Mouse (Mus musculus) midbrain, embryonic 14.5 days (tissue): ENCODE results near the gene Tgif1. TPM values are rescaled to one million over a fixed set of nuclear protein-coding genes. Genes with fewer than 3 reads are reported as not detected.

ENCODE experiments used
- ATAC-seq: fragments of 200-750 bp; cut with Nextera tagmentation; 2 replicates; pipeline ENCODE4 v1.8.0; 2017; ENCODE audit warnings: moderate number of reproducible peaks, moderate library complexity; ENCODE audit not compliant: low FRiP score, low TSS enrichment
- DNase-seq: peaks from one replicate; pipeline ENCODE4 v3.0.0-alpha.2; 2015
- H3K27ac ChIP-seq: fragments of 300-500 bp; sonication (generic); replicated peaks from 2 replicates; pipeline ENCODE4 v1.5.1; 2014; ENCODE audit warnings: mild to moderate bottlenecking, low read depth, low read length, moderate library complexity
- H3K27me3 ChIP-seq: fragments of 300-500 bp; sonication (generic); 2 replicates; pipeline ENCODE4 v1.6.1; 2014; ENCODE audit warnings: low read length, control low read depth, mixed read lengths; ENCODE audit not compliant: control insufficient read depth, insufficient read depth
- H3K36me3 ChIP-seq: fragments of 300-500 bp; sonication (generic); 2 replicates; pipeline ENCODE4 v1.6.1; 2014; ENCODE audit warnings: low read length, control low read depth; ENCODE audit not compliant: control insufficient read depth, insufficient read depth
- H3K4me1 ChIP-seq: fragments of 300-500 bp; sonication (generic); 2 replicates; pipeline ENCODE4 v1.6.1; 2014; ENCODE audit warnings: mild to moderate bottlenecking, antibody characterized with exemption, low read length, control low read depth; ENCODE audit not compliant: control insufficient read depth, insufficient read depth
- H3K4me2 ChIP-seq: fragments of 300-500 bp; sonication (generic); 2 replicates; pipeline ENCODE4 v1.6.1; 2014; ENCODE audit warnings: mild to moderate bottlenecking, low read length, moderate library complexity
- H3K4me3 ChIP-seq: fragments of 300-500 bp; sonication (generic); replicated peaks from 2 replicates; pipeline ENCODE4 v1.5.1; 2014; ENCODE audit warnings: low read depth, low read length
- H3K9ac ChIP-seq: fragments of 300-500 bp; sonication (generic); replicated peaks from 2 replicates; pipeline ENCODE4 v1.6.1; 2014; ENCODE audit warnings: mild to moderate bottlenecking, low read length, moderate library complexity
- H3K9me3 ChIP-seq: fragments of 300-500 bp; sonication (generic); 2 replicates; pipeline ENCODE4 v1.6.1; 2016; ENCODE audit warnings: low read length, control low read depth, mixed read lengths; ENCODE audit not compliant: control insufficient read depth
- WGBS: fragments of 180-500 bp; shearing (Covaris S2); extraction: QIAGEN DNeasy Blood & Tissue Kit; methylation state at CpG from one replicate; pipeline ENCODE4 v1.1.7; 2014; 5-methylcytosine and 5-hydroxymethylcytosine counted together
- microRNA counts: library from miRNA; unstranded; fragments of <30 nt; microRNA quantifications from one replicate; lab custom pipeline; 2016
- microRNA-seq: library from miRNA; unstranded; fragments of <30 nt; microRNA quantifications from one replicate; pipeline ENCODE4, GENCODE M21; 2016
- polyA plus RNA-seq: library from polyadenylated mRNA; unstranded; fragments of >200 nt; fragmentation: Nextera tagmentation; extraction: Ambion mirVana; gene quantifications from 2 replicates; pipeline ENCODE4 v1.2.1, GENCODE M21; 2014

The Tgif1 gene
- polyA plus RNA-seq, 1 experiment from 2014 or later, result 16.5 TPM

DNA sequence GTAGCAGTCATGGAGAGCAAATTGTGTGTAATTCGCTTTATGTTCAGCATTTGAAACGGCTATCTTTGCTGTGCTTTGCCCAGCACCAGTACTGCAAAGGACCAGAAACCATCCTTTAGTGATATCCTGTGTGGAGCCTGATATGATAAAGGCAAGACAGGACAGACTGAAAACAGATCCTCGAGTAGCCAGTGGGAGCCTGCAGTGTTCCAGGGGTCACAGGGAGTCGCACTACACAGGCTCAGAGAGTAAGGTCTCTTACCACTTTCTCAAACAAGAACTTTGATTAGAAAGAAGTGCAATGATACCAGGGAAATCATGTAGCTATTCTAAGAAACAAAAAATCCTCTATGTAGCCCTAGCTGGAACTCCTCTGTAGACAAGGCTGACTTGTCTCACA is 58.1 kb downstream of the Tgif1 start:
- Histone ChIP-seq H3K36me3 (no peaks in the 10 kb centered on the region), H3K27me3 (no peaks in the 10 kb centered on the region), H3K27ac (no peak overlapping the region), H3K9ac (no peak overlapping the region), H3K9me3 (no peaks in the 10 kb centered on the region), H3K4me3 (no peak overlapping the region), H3K4me1 (peaks cover 3% of the 10 kb centered on the region; the same call in 1 of the 2 replicates), H3K4me2 (no peak overlapping the region)
- DNase-seq (no peak), ATAC-seq (no peak)
- 82% methylated on average over 4 of the region's 4 CpGs for WGBS

DNA sequence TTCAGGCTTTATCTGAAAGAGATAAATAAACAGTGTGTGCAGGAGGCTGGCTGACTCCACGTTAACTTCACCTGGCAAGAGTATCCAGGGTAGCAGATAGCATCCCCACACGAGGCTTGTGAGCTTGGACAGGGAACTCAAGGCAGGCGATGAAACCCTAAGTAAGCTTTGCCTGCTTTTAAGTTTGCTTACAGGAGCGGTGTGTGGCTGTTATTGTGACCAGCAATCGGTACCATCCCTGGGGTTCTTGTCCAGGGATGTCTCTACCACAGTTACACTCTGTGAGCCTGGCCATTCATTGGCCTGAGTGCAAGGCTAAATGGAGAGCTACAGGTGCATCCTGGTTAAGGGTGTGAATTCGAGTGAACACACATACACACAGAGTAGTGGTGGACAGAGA is 58.6 kb downstream of the Tgif1 start:
- Histone ChIP-seq H3K9ac (no peak overlapping the region), H3K27ac (peak overlapping the region; percentile 65)
- DNase-seq, result no peak

DNA sequence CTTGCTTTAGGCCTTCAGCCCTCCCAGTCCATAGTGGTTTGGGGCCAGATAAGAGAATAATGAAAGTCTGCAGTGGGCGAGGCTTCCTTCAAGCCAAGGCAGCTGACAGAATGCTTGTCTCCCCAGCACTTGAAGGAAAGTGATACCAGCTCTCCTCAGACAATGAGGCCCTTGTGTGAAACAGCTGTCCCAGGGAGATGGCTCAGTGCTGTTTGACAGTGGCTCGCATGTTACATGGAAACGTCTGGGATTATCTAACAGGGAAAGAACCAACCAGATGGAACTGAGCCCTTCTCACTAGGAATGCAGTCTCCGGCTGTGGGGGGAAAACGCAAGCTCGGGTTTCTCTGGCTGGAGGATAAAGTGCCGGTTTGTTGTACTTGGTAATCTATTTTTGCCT is 59.1 kb downstream of the Tgif1 start:
- WGBS, result 1% methylated on average over 7 of the region's 7 CpGs
- peak overlapping the region; percentile 65 for H3K27ac ChIP-seq
- no peak overlapping the region for H3K9ac ChIP-seq
- no peaks in the 10 kb centered on the region for H3K27me3 ChIP-seq
- H3K4me2 ChIP-seq, result no peak overlapping the region
- ATAC-seq (peak; percentile 67; the same call in 1 of the 2 replicates), DNase-seq (peak; percentile 59)
- no peaks in the 10 kb centered on the region for H3K36me3 ChIP-seq
- H3K9me3 ChIP-seq, result no peaks in the 10 kb centered on the region
- H3K4me3 ChIP-seq, result no peak overlapping the region
- peaks cover 3% of the 10 kb centered on the region; the same call in 1 of the 2 replicates for H3K4me1 ChIP-seq

More for the DNA sequence above, 58.6 kb downstream of the Tgif1 start:
- WGBS, result 45% methylated on average over 6 of the region's 6 CpGs
- no peaks in the 10 kb centered on the region for H3K27me3 ChIP-seq
- no peak overlapping the region for H3K4me3 ChIP-seq
- no peak overlapping the region for H3K4me2 ChIP-seq
- no peaks in the 10 kb centered on the region for H3K9me3 ChIP-seq
- H3K4me1 ChIP-seq, result peaks cover 3% of the 10 kb centered on the region; the same call in 1 of the 2 replicates
- H3K36me3 ChIP-seq, result no peaks in the 10 kb centered on the region
- no peak for ATAC-seq

MicroRNAs encoded within 50 kb of the gene (microRNA counts, 519-probe panel; counts per million panel counts)
- not detected for microRNA mmu-miR-1195 (lab: Ali Mortazavi, UCI)

Small RNA genes lying within 50 kb of the gene (microRNA-seq; reads per million reads assigned to microRNA genes)
- not detected for gene Mir1195

Other genes with a start within 250 kb of the Tgif1 start
- 0.85 and 1.3 TPM in 2 replicates for gene Myom1, start 149.1 kb upstream of the Tgif1 start, polyA plus RNA-seq
- 72.1 and 109 TPM in 2 replicates for gene Myl12a, start 149.3 kb upstream of the Tgif1 start, polyA plus RNA-seq